ENCODE assay signal across 12 mouse cellular contexts in genomic region chr3:24605485-24605884, GRCm38 (mm10).
DNase-seq lines count a peak whose midpoint lies in the region; ATAC-seq and TF ChIP-seq lines count a peak whose summit lies in the region.
"Had no signal": no experiment of that assay in that cellular context is flagged by ENCODE, and none has a peak within 500 bp of the region (broad histone marks: within the 10 kb centered on the region; RNA-seq: fewer than 3 reads in every experiment).

No protein-coding gene starts in this region.

- H3K36me3 ChIP-seq in neural tube, embryonic 11.5 days (ENCODE audit: control insufficient read depth, insufficient read depth, low read length): no peaks in the 10 kb centered on the region
- H3K36me3 ChIP-seq in lung, postnatal 0 days (ENCODE audit: insufficient read depth, low read length): no peaks in the 10 kb centered on the region

- no peaks in the 10 kb centered on the region for H3K4me1 ChIP-seq in neural tube, embryonic 11.5 days (ENCODE audit: control insufficient read depth, insufficient read depth, low read length)
- H3K4me1 ChIP-seq in lung, postnatal 0 days (ENCODE audit: insufficient read depth, low read depth, low read length): no peaks in the 10 kb centered on the region

- no peaks in the 10 kb centered on the region for H3K9me3 ChIP-seq in neural tube, embryonic 11.5 days (ENCODE audit: control insufficient read depth, low read length)
- no peaks in the 10 kb centered on the region for H3K9me3 ChIP-seq in lung, postnatal 0 days (ENCODE audit: low read length)

- TF ChIP-seq EP300 in lung, postnatal 0 days (IDR thresholded peaks at IDR 0.05): no peak

- TF ChIP-seq CTCF in lung, postnatal 0 days (IDR thresholded peaks at IDR 0.05): no peak

- no peak for DNase-seq in cerebellum, adult 11 months
- DNase-seq in neural tube, embryonic 11.5 days (ENCODE audit: low spot score): no peak
- DNase-seq in neural tube, embryonic 10.5 days (ENCODE audit: extremely low spot score, low spot score): no peak
- DNase-seq in kidney, postnatal 14 days: peak; percentile 5
- DNase-seq in lung, postnatal 0 days (ENCODE audit: low spot score): no peak
- no peak for DNase-seq in heart, postnatal 36 days
- DNase-seq: gastrocnemius, postnatal 14 days; thymus, postnatal 25 days had no signal

- intact Hi-C loops in heart, postnatal 36 days (cut with DNase I): no loop called here

- peak; percentile 64; the same call in 1 of the 2 replicates for ATAC-seq in cerebellum, adult (ENCODE audit: insufficient number of reproducible peaks, low FRiP score, low TSS enrichment)
- ATAC-seq in neural tube, embryonic 11.5 days (ENCODE audit: insufficient read depth, low FRiP score, low TSS enrichment): peak; percentile 85
- ATAC-seq in megakaryocyte progenitor cell, adult 5-6 weeks (replicated peaks; ENCODE audit: poor library complexity): no peak
- no peak for ATAC-seq in lung, postnatal 0 days
- ATAC-seq: intestine, embryonic 16.5 days had no signal

- no peak overlapping the region for H3K27ac ChIP-seq in neural tube, embryonic 11.5 days (ENCODE audit: low read depth, low read length)
- H3K27ac ChIP-seq in lung, postnatal 0 days (ENCODE audit: low read length): no peak overlapping the region
- H3K27ac ChIP-seq: liver, embryonic 14.5 days had no signal

- no peaks in the 10 kb centered on the region for H3K27me3 ChIP-seq in neural tube, embryonic 11.5 days (ENCODE audit: control insufficient read depth, insufficient read depth, low read length)
- no peaks in the 10 kb centered on the region for H3K27me3 ChIP-seq in lung, postnatal 0 days (replicated peaks; ENCODE audit: insufficient read depth, low read length)

- no peak overlapping the region for H3K4me3 ChIP-seq in neural tube, embryonic 11.5 days (ENCODE audit: low read depth, low read length)
- H3K4me3 ChIP-seq in lung, postnatal 0 days (ENCODE audit: low read depth, low read length): no peak overlapping the region

- no peak overlapping the region for H3K9ac ChIP-seq in neural tube, embryonic 11.5 days (ENCODE audit: low read length)
- no peak overlapping the region for H3K9ac ChIP-seq in lung, postnatal 0 days (replicated peaks; ENCODE audit: low read depth)
- H3K9ac ChIP-seq: liver, embryonic 14.5 days had no signal

- H3K4me2 ChIP-seq in neural tube, embryonic 11.5 days (ENCODE audit: low read depth): no peak overlapping the region
- no peak overlapping the region for H3K4me2 ChIP-seq in lung, postnatal 0 days (replicated peaks; ENCODE audit: low read depth, low read length)

Comparison
In these comparisons a context has a peak if more than half of its experiments do, and no peak if none do; other contexts are left out.
1. ATAC-seq: peak in cerebellum, adult (single experiment) and neural tube, embryonic 11.5 days (single experiment); none in megakaryocyte progenitor cell, adult 5-6 weeks (single experiment) and lung, postnatal 0 days (single experiment).